Mouse (Mus musculus) CD4-positive, CD25-positive, alpha-beta regulatory T cell (primary cell): Measurements from ENCODE around the gene Gm48551. TPM values are rescaled to one million over a fixed set of nuclear protein-coding genes. Genes with fewer than 3 reads are reported as not detected.

Source experiments
- polyA plus RNA-seq: library from polyadenylated mRNA; unstranded; fragments of 100-300 nt; shearing (Covaris generic); gene quantifications from one replicate; pipeline ENCODE4 v1.2.1, GENCODE M21; 2017

The Gm48551 gene
- 5.8 TPM for polyA plus RNA-seq

GRCm38 (mm10) chr10:81383802-81384604 lies at the start of gene Gm48551, which contains the start of gene Dohh:
TSS of gene Gm48551 (plus strand) at chr10:81384466.
TSS of gene Dohh (plus strand) at chr10:81384428.

GRCm38 (mm10) chr10:81342686-81343505 lies 41.4 kb upstream of the Gm48551 start, which contains the start of gene Gipc3:
TSS of gene Gipc3 (minus strand) at chr10:81343266.

GRCm38 (mm10) chr10:81350351-81351063 lies 33.8 kb upstream of the Gm48551 start, which contains the start of gene Hmg20b:
TSS of gene Hmg20b (minus strand) at chr10:81350480.

GRCm38 (mm10) chr10:81356991-81357844 lies 27.0 kb upstream of the Gm48551 start, which contains the start of gene Mfsd12:
TSS of gene Mfsd12 (plus strand) at chr10:81357491.

GRCm38 (mm10) chr10:81365672-81366476 lies 18.4 kb upstream of the Gm48551 start, which contains the start of gene 4930404N11Rik:
TSS of gene 4930404N11Rik (minus strand) at chr10:81365816.

GRCm38 (mm10) chr10:81377793-81378552 lies 6.3 kb upstream of the Gm48551 start, which contains the start of gene Fzr1:
TSS of gene Fzr1 (minus strand) at chr10:81378516.

GRCm38 (mm10) chr10:81388505-81389055 lies 4.3 kb downstream of the Gm48551 start, which contains the start of gene Gm48552:
TSS of gene Gm48552 (plus strand) at chr10:81389005.

GRCm38 (mm10) chr10:81392781-81393185 lies 8.5 kb downstream of the Gm48551 start, which contains the start of gene Smim24:
TSS of gene Smim24 (plus strand) at chr10:81393051.

Other genes starting within 250 kb of the Gm48551 start
- 79.4 TPM for gene Zbtb7a, start 249.2 kb upstream of the Gm48551 start, polyA plus RNA-seq
- gene Pias4, start 216.5 kb upstream of the Gm48551 start, polyA plus RNA-seq, result 57.9 TPM
- 670 TPM for gene Eef2, start 207.8 kb upstream of the Gm48551 start, polyA plus RNA-seq
- 96.8 TPM for gene Dapk3, start 201.5 kb upstream of the Gm48551 start, polyA plus RNA-seq
- not detected for gene 4930442H23Rik, start 200.6 kb upstream of the Gm48551 start, polyA plus RNA-seq
- gene Nmrk2, start 182.4 kb upstream of the Gm48551 start, polyA plus RNA-seq, result 0.28 TPM
- gene Atcay, start 153.6 kb upstream of the Gm48551 start, polyA plus RNA-seq, result 3.4 TPM
- 5.4 TPM for gene Zfr2, start 151.3 kb upstream of the Gm48551 start, polyA plus RNA-seq
- gene Matk, start 131.5 kb upstream of the Gm48551 start, polyA plus RNA-seq, result 88.9 TPM
- gene Mrpl54, start 117.5 kb upstream of the Gm48551 start, polyA plus RNA-seq, result 106 TPM
- 46.1 TPM for gene Apba3, start 117.5 kb upstream of the Gm48551 start, polyA plus RNA-seq
- 17.2 TPM for gene Tjp3, start 92.9 kb upstream of the Gm48551 start, polyA plus RNA-seq
- gene Pip5k1c, start 91.5 kb upstream of the Gm48551 start, polyA plus RNA-seq, result 104 TPM
- gene Cactin, start 63.4 kb upstream of the Gm48551 start, polyA plus RNA-seq, result 70.5 TPM
- gene Tbxa2r, start 55.7 kb upstream of the Gm48551 start, polyA plus RNA-seq, result 73.4 TPM
- 0.24 TPM for gene Gipc3, start 41.2 kb upstream of the Gm48551 start, polyA plus RNA-seq
- 42.7 TPM for gene Hmg20b, start 34.0 kb upstream of the Gm48551 start, polyA plus RNA-seq
- gene Mfsd12, start 27.0 kb upstream of the Gm48551 start, polyA plus RNA-seq, result 6.1 TPM
- gene 4930404N11Rik, start 18.6 kb upstream of the Gm48551 start, polyA plus RNA-seq, result 3.2 TPM
- 65.5 TPM for gene Fzr1, start 6.0 kb upstream of the Gm48551 start, polyA plus RNA-seq
- gene Dohh, start within 50 bp of the Gm48551 start, polyA plus RNA-seq, result 44.3 TPM
- gene Gm48552, start 4.5 kb downstream of the Gm48551 start, polyA plus RNA-seq, result 0.75 TPM
- 6.1 TPM for gene Smim24, start 8.6 kb downstream of the Gm48551 start, polyA plus RNA-seq
- gene Nfic, start 71.2 kb downstream of the Gm48551 start, polyA plus RNA-seq, result 21.0 TPM
- 0.20 TPM for gene Celf5, start 98.2 kb downstream of the Gm48551 start, polyA plus RNA-seq
- gene Ncln, start 111.9 kb downstream of the Gm48551 start, polyA plus RNA-seq, result 164 TPM
- gene S1pr4, start 115.7 kb downstream of the Gm48551 start, polyA plus RNA-seq, result 90.1 TPM
- 18.1 TPM for gene Gna15, start 139.8 kb downstream of the Gm48551 start, polyA plus RNA-seq
- gene Gna11, start 160.7 kb downstream of the Gm48551 start, polyA plus RNA-seq, result 17.2 TPM
- gene Aes, start 175.0 kb downstream of the Gm48551 start, polyA plus RNA-seq, result 1,254 TPM
- 2.0 TPM for gene Tle2, start 190.1 kb downstream of the Gm48551 start, polyA plus RNA-seq
- gene Tle6, start 216.6 kb downstream of the Gm48551 start, polyA plus RNA-seq, result 2.0 TPM
- 2.8 TPM for gene BC025920, start 221.8 kb downstream of the Gm48551 start, polyA plus RNA-seq
- 19.4 TPM for gene Sirt6, start 243.3 kb downstream of the Gm48551 start, polyA plus RNA-seq
- gene Ankrd24, start 244.1 kb downstream of the Gm48551 start, polyA plus RNA-seq, result 2.4 TPM